Mouse (Mus musculus) limb, embryonic 11.5 days (tissue): ENCODE results near the gene Olfr99. TPM values are rescaled to one million over a fixed set of nuclear protein-coding genes. Genes with fewer than 3 reads are reported as not detected.
A peak's percentile ranks its signal among the peaks of the same experiment; 100 is the strongest.

Experiments used
- ATAC-seq: fragments of 200-750 bp; cut with Nextera tagmentation; 2 replicates; pipeline ENCODE4 v1.8.0; 2017; ENCODE audit warnings: low read depth; ENCODE audit not compliant: insufficient number of reproducible peaks, low FRiP score, low TSS enrichment
- DNase-seq: peaks from one replicate; pipeline ENCODE4 v3.0.0-alpha.2; 2015; ENCODE audit warnings: low spot score
- H3K27ac ChIP-seq: fragments of 300-500 bp; sonication (generic); replicated peaks from 2 replicates; pipeline ENCODE4 v1.5.1; 2014; ENCODE audit warnings: low read depth, mild to moderate bottlenecking, low read length
- H3K27me3 ChIP-seq: fragments of 300-500 bp; sonication (generic); 2 replicates; pipeline ENCODE4 v1.6.1; 2014; ENCODE audit warnings: mild to moderate bottlenecking, low read length, mixed read lengths; ENCODE audit not compliant: control insufficient read depth, insufficient read depth
- H3K36me3 ChIP-seq: fragments of 300-500 bp; sonication (generic); 2 replicates; pipeline ENCODE4 v1.6.1; 2014; ENCODE audit warnings: mild to moderate bottlenecking, low read length, moderate library complexity, mixed read lengths; ENCODE audit not compliant: control insufficient read depth, insufficient read depth
- H3K4me1 ChIP-seq: fragments of 300-500 bp; sonication (generic); 2 replicates; pipeline ENCODE4 v1.6.1; 2014; ENCODE audit warnings: low read length, mixed read lengths; ENCODE audit not compliant: control insufficient read depth, insufficient read depth
- H3K4me2 ChIP-seq: fragments of 300-500 bp; sonication (generic); 2 replicates; pipeline ENCODE4 v1.6.1; 2014; ENCODE audit warnings: low read depth, mild to moderate bottlenecking, moderate library complexity; ENCODE audit not compliant: severe bottlenecking
- H3K4me3 ChIP-seq: fragments of 300-500 bp; sonication (generic); 2 replicates; pipeline ENCODE4 v1.5.1; 2014; ENCODE audit warnings: low read depth, low read length
- H3K9ac ChIP-seq: fragments of 300-500 bp; sonication (generic); 2 replicates; pipeline ENCODE4 v1.6.1; 2014; ENCODE audit warnings: mild to moderate bottlenecking, low read length
- H3K9me3 ChIP-seq: fragments of 300-500 bp; sonication (generic); 2 replicates; pipeline ENCODE4 v1.6.1; 2016; ENCODE audit warnings: low read length; ENCODE audit not compliant: control insufficient read depth
- WGBS: fragments of 180-500 bp; shearing (Covaris S2); extraction: QIAGEN DNeasy Blood & Tissue Kit; methylation state at CpG from one replicate; pipeline ENCODE4 v1.1.7; 2014; 5-methylcytosine and 5-hydroxymethylcytosine counted together
- polyA plus RNA-seq: library from polyadenylated mRNA; unstranded; fragments of >200 nt; fragmentation: Nextera tagmentation; extraction: Ambion mirVana; gene quantifications from 2 replicates; pipeline ENCODE4 v1.2.1, GENCODE M21; 2014

Gene Olfr99
- not detected in 2 replicates for polyA plus RNA-seq

DNA sequence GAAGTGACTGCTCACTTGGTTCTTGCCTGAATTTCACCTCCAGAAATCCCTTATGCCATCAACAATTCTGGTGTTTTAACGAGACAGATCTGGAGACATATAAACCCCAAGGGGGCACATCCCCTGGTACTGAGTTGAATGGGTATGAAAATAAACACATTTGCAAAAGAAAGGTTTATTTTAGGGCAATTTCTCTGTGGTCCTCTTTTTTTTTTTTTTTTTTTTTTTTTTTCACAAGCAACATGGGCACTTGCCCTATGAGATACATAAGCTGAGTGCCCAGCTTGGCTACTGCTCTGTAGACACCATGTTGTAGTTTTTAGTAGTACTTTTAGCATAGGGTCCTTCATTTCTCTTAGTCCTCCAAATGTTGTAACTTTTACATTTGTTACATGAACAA lies at the start of gene Olfr99:
Gene Olfr99 (minus strand): TSS at position 101 of the 400 bp plus-strand sequence.
- no peaks in the 10 kb centered on the region for H3K9me3 ChIP-seq
- H3K27ac ChIP-seq, result no peak within 1 kb of the TSS
- no peak within 1 kb of the TSS for H3K9ac ChIP-seq
- WGBS, result 79% methylated on average over 1 of the region's 1 CpGs
- no peak within 1 kb of the TSS for H3K4me2 ChIP-seq
- H3K27me3 ChIP-seq, result no peaks in the 10 kb centered on the region
- ATAC-seq (no peak), DNase-seq (no peak)
- H3K36me3 ChIP-seq, result no peaks in the 10 kb centered on the region
- H3K4me1 ChIP-seq, result no peaks in the 10 kb centered on the region
- H3K4me3 ChIP-seq, result no peak within 1 kb of the TSS

DNA sequence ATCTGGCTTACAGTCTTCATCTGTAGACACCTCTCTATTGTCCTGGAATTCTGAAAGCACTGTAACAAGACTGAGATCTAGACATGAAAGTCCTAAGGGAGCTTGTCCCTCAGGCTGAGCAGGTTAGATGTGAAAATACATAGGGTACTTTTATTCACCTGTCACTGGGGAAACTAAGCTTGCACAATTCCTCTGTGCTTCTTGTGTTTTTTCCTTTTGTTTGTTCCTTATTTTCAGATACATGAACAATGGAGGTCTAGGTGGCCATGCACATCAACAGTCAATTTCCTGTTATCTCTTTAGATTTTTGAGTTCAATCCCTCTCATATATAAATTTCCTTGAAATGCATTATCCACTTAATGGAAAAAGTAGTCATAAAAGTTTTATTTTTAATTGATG lies 33.7 kb upstream of the Olfr99 start, which contains the start of gene Olfr102:
Gene Olfr102 (minus strand): TSS at position 101 of the 400 bp plus-strand sequence.
- H3K36me3 ChIP-seq, result no peaks in the 10 kb centered on the region
- no peak within 1 kb of the TSS for H3K4me2 ChIP-seq
- DNase-seq (no peak), ATAC-seq (no peak)
- H3K9ac ChIP-seq, result no peak within 1 kb of the TSS
- no peaks in the 10 kb centered on the region for H3K4me1 ChIP-seq
- no peak within 1 kb of the TSS for H3K27ac ChIP-seq
- H3K9me3 ChIP-seq, result no peaks in the 10 kb centered on the region
- no peak within 1 kb of the TSS for H3K4me3 ChIP-seq
- H3K27me3 ChIP-seq, result no peaks in the 10 kb centered on the region

DNA sequence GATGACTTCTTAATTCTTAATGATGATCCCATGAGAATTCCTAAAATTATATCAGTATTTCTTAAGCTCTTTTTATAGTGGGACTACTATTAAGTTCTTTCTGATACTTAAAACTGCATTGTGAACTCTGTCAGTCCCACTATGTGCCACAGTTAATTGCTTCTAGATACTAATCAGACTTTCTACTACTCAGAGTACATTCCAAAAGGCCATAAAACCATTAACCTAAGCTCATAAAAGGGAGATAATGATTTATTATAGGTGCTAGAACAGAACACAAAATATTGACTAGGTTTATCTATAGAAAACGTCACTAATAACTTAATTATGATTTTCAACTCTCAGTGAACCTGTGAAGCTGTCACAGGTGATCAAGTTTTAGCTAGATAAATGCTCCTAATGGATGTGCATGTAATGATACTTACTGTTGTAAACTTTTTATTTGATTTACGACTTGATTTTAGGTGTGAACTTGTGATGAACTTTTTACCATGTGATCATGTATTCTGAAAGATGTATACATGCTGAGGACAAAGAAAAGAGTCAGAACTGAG lies 27.0 kb upstream of the Olfr99 start:
- Histone ChIP-seq H3K4me2 (no peak overlapping the region), H3K9ac (no peak overlapping the region), H3K36me3 (no peaks in the 10 kb centered on the region), H3K4me3 (no peak overlapping the region), H3K27ac (no peak overlapping the region), H3K4me1 (no peaks in the 10 kb centered on the region), H3K27me3 (no peaks in the 10 kb centered on the region), H3K9me3 (no peaks in the 10 kb centered on the region)
- no peak for DNase-seq
- no peak for ATAC-seq
- 41% methylated on average over 2 of the region's 2 CpGs for WGBS

DNA sequence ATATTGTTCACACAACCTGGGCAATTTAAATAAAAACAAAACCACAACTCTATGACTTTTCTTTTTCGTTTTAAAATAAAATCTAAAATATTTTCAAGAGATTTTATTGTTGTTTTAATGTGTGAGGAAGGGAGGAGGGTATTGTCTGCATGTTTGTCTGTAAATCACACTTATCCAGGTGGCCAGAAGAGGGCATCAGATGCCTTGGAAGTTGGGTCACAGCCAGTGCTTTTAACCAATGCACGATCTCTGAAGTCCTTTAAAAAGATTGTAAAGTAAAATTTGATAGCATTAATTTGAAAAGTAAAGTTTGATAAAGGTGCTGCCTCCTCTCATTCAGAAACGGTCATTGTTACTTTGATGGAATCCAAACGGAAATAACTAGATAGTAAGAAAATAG lies 25.2 kb upstream of the Olfr99 start:
- H3K36me3 ChIP-seq, result no peaks in the 10 kb centered on the region
- H3K9ac ChIP-seq, result no peak overlapping the region
- no peaks in the 10 kb centered on the region for H3K27me3 ChIP-seq
- H3K4me3 ChIP-seq, result no peak overlapping the region
- no peaks in the 10 kb centered on the region for H3K4me1 ChIP-seq
- no peaks in the 10 kb centered on the region for H3K9me3 ChIP-seq
- ATAC-seq, result no peak
- H3K27ac ChIP-seq, result no peak overlapping the region
- no peak overlapping the region for H3K4me2 ChIP-seq
- no peak for DNase-seq
- WGBS, result 43% methylated on average over 4 of the region's 4 CpGs

DNA sequence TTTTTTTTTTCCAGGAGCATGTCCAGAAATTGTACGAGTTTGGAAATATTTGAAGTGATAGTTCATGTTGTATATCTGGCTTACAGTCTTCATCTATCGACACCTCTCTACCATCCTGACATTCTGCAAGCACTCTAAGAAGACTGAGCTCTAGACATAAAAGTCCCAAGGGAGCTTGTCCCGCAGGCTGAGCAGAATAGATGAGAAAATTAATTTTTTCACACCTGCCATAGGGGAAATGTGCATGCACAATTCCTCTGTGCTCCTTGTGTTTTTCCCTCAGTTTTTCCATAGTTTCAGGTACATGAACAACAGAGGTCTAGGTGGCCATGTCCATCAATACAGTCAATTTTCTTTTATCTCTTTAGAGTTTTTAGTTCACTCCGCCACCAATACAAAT lies 21.0 kb upstream of the Olfr99 start, which contains the start of gene Olfr101:
Gene Olfr101 (minus strand): TSS at position 101 of the 400 bp plus-strand sequence.
- Histone ChIP-seq H3K9me3 (no peaks in the 10 kb centered on the region), H3K4me3 (no peak within 1 kb of the TSS), H3K4me2 (no peak within 1 kb of the TSS), H3K27me3 (no peaks in the 10 kb centered on the region), H3K36me3 (no peaks in the 10 kb centered on the region), H3K9ac (no peak within 1 kb of the TSS), H3K27ac (no peak within 1 kb of the TSS), H3K4me1 (no peaks in the 10 kb centered on the region)
- DNase-seq, result no peak
- 90% methylated on average over 4 of the region's 4 CpGs for WGBS
- no peak for ATAC-seq

DNA sequence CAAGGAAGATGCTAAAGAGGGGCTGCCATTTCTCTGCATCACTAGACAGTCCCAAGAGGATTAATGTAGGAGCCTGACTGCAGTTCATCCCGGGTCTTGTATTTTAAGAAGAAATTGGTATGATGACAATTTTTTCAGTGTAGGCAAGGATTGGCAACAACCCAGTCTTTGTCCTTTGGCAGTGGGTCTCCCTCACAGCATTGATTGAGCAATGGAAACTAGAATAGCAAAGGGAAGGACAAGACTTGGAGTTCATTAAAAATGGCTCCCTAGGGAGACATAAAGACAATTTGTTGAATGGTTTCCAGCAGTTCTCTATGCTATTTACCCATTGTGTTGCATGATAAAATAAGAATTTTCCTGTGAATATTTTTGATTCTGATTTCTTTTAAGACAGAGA lies 2.9 kb downstream of the Olfr99 start:
- Histone ChIP-seq H3K27me3 (no peaks in the 10 kb centered on the region), H3K9ac (no peak overlapping the region), H3K4me2 (no peak overlapping the region), H3K4me3 (no peak overlapping the region), H3K4me1 (no peaks in the 10 kb centered on the region), H3K27ac (no peak overlapping the region), H3K36me3 (no peaks in the 10 kb centered on the region), H3K9me3 (no peaks in the 10 kb centered on the region)
- no peak for DNase-seq
- ATAC-seq, result no peak
- 92% methylated on average over 1 of the region's 1 CpGs for WGBS

DNA sequence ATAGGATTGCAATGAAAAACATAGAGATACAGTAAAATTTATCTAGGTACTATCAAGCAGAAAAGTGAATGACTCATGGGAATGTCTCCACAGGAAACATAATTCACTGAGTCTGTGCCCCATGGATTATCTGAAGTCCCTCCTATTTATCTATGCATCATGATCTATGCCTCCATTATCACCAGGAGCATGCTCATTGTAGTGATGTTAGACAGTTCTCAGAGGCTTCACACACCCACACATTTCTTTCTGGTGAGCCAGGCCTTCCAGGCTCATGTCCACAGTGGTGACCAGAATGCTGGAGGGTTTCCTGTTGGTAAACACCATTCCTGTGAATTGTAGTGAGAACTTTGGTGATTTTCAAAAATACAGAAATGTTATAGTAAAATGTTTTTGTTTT lies 6.7 kb downstream of the Olfr99 start:
- Histone ChIP-seq H3K4me3 (no peak overlapping the region), H3K27me3 (no peaks in the 10 kb centered on the region), H3K36me3 (no peaks in the 10 kb centered on the region), H3K27ac (no peak overlapping the region), H3K9me3 (no peaks in the 10 kb centered on the region), H3K9ac (no peak overlapping the region), H3K4me2 (no peak overlapping the region), H3K4me1 (no peaks in the 10 kb centered on the region)
- ATAC-seq, result no peak
- no peak for DNase-seq

DNA sequence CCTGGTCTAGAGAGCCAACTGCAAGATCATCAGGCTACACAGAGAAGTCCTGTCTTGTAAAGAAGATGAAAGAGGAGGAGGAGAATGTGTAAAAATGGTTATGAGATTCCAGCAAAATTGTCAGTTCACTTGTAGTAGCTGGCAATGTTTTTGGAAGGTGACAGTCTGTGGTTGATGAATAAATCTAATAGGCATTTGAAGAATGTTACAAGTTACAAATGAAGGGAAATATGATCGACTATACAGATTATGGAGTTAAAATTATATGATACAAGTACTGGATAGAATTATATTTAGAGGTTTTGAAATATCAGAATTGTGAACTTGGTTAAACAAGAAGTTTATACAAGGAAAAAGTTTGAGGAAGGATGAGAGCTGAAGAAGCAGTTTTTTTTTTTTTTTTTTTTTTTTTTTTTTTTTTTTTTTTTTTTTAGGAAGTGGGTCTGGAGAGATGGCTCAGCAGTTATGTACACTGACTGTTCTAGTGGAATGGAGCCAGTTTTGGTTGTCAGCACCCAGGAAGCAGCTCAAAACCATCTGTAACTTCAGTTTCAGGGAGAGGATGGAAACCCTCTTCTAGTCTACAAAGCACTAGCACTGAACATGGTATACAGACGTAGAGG lies 7.5 kb downstream of the Olfr99 start:
- Histone ChIP-seq H3K4me1 (no peaks in the 10 kb centered on the region), H3K4me3 (no peak overlapping the region), H3K9me3 (no peaks in the 10 kb centered on the region), H3K27ac (no peak overlapping the region), H3K36me3 (no peaks in the 10 kb centered on the region), H3K9ac (no peak overlapping the region), H3K27me3 (no peaks in the 10 kb centered on the region), H3K4me2 (no peak overlapping the region)
- no peak for ATAC-seq
- no peak for DNase-seq
- 84% methylated on average over 2 of the region's 2 CpGs for WGBS

DNA sequence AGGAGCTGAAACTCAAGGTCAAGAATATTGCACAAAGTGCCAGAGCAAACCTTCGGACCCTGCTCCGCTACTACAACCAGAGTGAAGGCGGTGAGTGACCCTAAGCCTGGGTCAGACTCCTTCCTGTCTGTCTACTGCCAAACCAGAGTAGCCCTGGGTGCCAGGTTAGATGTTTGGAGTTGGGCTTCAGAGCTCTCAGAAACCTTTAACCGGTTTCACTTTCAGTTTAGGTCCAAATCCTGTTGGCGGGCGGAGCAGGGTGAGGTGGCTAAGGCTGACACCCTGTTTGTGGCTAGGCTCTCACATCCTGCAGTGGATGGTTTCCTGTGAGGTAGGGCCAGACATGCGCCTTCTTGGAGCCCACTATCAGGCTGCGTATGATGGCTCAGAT lies 12.6 kb downstream of the Olfr99 start:
- ATAC-seq, result peak; percentile 53

More for the DNA sequence above, 12.6 kb downstream of the Olfr99 start:
- Histone ChIP-seq H3K4me2 (peak overlapping the region; percentile 77; the same call in 1 of the 2 replicates), H3K27ac (no peak overlapping the region), H3K36me3 (no peaks in the 10 kb centered on the region), H3K27me3 (no peaks in the 10 kb centered on the region), H3K9ac (no peak overlapping the region), H3K4me1 (no peaks in the 10 kb centered on the region), H3K4me3 (peak overlapping the region; percentile 41; the same call in 1 of the 2 replicates), H3K9me3 (no peaks in the 10 kb centered on the region)
- DNase-seq, result no peak
- WGBS, result 65% methylated on average over 8 of the region's 8 CpGs
